Mouse (Mus musculus) central nervous system, embryonic 18 days (tissue): ENCODE data around the gene Pts. TPM values are rescaled to one million over a fixed set of nuclear protein-coding genes. Genes with fewer than 3 reads are reported as not detected.

Experiments used
- polyA plus RNA-seq: library from polyadenylated mRNA; depleted of rRNA; stranded (reverse); fragments of >200 nt; gene quantifications from 2 replicates; pipeline ENCODE4 v1.2.3, GENCODE M21; 2012; rRNA removed

The Pts gene
- 76.7 and 86.3 TPM in 2 replicates for polyA plus RNA-seq

DNA sequence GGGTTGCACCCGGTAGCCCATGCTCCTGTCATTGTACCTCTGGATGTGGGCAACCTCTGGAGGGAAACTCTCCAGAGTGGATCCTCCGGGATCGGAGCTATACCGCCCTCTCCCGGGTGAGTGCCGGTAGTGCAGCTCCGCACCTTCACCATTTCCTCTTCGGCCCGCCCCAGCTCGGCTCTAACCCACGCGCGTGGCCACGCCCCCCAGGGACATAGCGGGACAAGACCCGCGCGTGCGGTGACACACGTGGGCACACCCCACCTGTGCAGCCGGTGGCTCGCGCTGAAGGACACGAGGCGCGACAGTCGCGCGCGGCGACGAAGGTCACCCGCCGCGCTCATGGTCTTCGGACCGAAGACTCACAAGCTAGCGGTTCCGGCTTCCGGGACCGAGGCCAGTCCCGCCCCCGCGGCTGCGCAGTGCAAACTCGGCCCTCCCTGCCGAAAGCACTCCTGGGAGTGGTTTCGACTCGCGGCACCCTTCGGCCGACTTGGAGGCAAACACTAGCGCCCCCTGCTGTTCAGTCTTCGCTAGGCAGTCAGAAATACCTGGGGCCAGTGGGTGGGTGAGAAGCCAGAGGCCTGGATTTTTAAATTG lies at the start of gene Pts:
Gene Pts, minus strand, starts transcription at position 432 of the 600 bp plus-strand sequence.

DNA sequence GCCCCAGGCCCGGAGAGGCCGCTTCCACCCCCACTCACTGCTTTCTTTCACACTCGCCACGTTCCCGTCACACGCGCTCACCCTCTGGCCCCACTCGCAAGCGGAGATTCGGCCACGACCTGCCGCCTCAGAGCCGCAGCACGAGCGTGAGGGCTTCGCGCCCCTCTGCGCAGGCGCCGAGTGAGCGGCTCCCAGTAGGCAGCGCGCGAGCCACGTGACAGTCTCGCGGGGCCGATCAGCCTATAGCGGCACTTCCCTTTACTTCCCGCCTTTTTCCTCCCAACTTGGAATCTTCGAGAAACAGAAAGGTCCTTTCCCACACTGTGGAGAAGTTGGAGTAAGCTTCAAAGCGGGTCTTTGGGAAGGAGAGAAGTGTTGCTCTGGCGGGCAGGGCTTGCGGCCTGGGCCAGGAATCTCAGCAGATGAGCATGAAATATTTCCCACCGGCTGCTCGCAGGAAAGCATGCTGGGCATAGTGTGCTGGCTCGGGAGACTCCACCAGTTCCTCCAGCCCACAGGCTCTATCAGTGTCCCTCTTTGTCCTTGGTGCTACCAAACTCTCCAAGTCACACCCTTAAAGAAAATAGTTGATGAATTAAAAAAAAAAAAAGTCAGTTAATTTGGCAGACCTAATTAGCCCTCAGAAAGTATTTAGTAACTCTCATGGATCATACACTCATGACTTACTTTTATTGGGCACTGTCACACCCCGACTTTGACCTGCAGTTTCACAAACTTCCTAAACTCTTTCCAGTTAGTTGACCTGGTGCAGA lies 32.8 kb upstream of the Pts start, which contains the start of gene Tex12:
Gene Tex12, minus strand, starts transcription at position 181 of the 773 bp plus-strand sequence.

DNA sequence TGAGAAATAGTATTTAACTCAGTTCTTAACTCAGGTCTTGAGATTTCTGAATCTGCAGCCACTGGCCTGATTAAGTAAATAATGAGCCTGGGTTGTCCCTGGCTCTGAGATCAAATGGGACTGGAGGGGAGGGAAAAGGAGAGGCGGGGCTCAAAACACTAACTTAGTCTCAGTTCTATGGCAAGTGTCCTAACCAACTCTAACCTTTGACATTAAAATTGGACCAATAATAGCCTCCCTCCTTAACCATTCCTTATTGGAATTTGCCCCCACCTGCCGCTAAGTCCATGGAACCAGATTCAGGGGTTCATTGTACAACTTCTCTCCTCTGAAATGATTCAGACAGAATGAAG lies 26.5 kb upstream of the Pts start, which contains the start of gene Bco2:
Gene Bco2, minus strand, starts transcription at position 88 of the 353 bp plus-strand sequence.

DNA sequence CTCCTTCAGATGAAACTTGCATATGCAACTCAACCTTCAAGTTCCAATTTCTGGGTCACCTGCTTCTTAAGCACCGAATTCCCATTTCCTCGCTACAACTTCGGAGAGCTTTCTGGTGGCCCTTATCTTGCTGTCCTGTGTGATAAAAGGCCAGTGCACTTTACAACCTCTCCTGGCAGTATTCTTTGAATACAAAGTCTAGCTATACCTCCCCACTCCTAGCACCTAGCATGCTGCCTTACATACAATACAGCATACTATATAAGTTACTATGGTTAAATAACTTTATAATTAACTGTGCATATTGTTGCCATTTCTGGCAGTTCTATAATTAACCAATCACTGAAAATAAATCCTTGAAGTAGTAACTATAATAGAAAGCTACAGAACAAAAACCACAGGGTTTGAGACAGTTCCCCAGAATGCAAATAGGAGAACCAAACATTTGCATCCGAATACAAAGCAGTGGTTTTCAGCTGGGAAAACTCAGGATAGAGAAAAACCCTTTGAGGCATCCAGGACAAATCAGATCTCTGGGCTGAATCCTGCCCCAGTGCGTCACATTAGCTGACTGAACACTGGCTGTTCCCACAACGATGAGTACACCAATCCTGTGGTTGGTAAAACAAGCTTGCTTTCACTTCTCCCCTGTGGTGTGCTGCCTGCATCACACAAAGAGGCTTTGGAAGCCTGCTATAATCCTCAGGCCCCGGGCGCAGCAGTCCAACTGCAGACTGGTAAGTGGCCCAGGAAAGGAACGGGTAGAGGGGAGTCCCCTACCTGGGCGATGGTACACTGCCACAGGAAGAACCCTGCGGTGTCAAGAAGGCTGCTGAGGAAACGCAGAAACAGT lies 25.9 kb upstream of the Pts start, which contains the start of gene Il18:
Gene Il18, plus strand, starts transcription at position 587 of the 853 bp plus-strand sequence.

DNA sequence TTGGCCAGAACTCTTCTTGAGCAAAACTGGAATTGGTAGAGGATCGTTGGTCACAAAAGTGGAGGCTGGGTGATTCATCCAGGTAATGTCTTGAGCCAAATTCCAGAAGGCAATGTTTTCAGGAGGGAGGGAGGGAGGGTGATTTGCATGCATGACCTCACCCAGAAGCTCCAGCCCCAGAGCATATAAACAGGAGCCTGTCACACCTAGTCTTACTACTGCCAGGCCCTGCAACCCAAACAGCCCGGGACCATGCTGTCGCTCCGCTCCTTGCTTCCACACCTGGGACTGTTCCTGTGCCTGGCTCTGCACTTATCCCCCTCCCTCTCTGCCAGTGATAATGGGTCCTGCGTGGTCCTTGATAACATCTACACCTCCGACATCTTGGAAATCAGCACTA lies 34.2 kb downstream of the Pts start, which contains the start of gene Plet1:
Gene Plet1, plus strand, starts transcription at position 215 of the 400 bp plus-strand sequence.

Other genes starting within 250 kb of the Pts start
- 67.3 and 91.6 TPM in 2 replicates for gene Rpl10-ps3, start 183.8 kb downstream of the Pts start, polyA plus RNA-seq
- gene Plet1, start 34.2 kb downstream of the Pts start, polyA plus RNA-seq: 0.25 and 4.2 TPM in 2 replicates
- 21.4 and 23.9 TPM in 2 replicates for gene Il18, start 26.1 kb upstream of the Pts start, polyA plus RNA-seq
- gene Bco2, start 26.5 kb upstream of the Pts start, polyA plus RNA-seq: 0.55 and 0.57 TPM in 2 replicates
- gene Tex12, start 32.6 kb upstream of the Pts start, polyA plus RNA-seq: not detected in 2 replicates
- 170 and 192 TPM in 2 replicates for gene Sdhd, start 75.1 kb upstream of the Pts start, polyA plus RNA-seq
- 424 and 466 TPM in 2 replicates for gene Timm8b, start 75.2 kb upstream of the Pts start, polyA plus RNA-seq
- 3.7 and 4.0 TPM in 2 replicates for gene Pih1d2, start 88.6 kb upstream of the Pts start, polyA plus RNA-seq
- gene Nkapd1, start 88.7 kb upstream of the Pts start, polyA plus RNA-seq: 19.6 and 20.6 TPM in 2 replicates
- 34.1 and 40.0 TPM in 2 replicates for gene Dlat, start 131.1 kb upstream of the Pts start, polyA plus RNA-seq
- gene Dixdc1, start 210.8 kb upstream of the Pts start, polyA plus RNA-seq: 38.1 and 39.0 TPM in 2 replicates
- gene 2310030G06Rik, start 217.8 kb upstream of the Pts start, polyA plus RNA-seq: 1.8 and 2.2 TPM in 2 replicates
- 16.1 and 19.3 TPM in 2 replicates for gene Cryab, start 222.6 kb upstream of the Pts start, polyA plus RNA-seq
- gene Hspb2, start 223.6 kb upstream of the Pts start, polyA plus RNA-seq: 1.3 and 4.1 TPM in 2 replicates
- gene Fdxacb1, start 239.5 kb upstream of the Pts start, polyA plus RNA-seq: 7.5 and 7.8 TPM in 2 replicates
- gene Alg9, start 246.3 kb upstream of the Pts start, polyA plus RNA-seq: 51.7 and 53.4 TPM in 2 replicates
- gene 1110032A03Rik, start 246.8 kb upstream of the Pts start, polyA plus RNA-seq: 45.9 and 48.9 TPM in 2 replicates